Mouse (Mus musculus) midbrain, embryonic 10.5 days (tissue): ENCODE results near the gene Snap23. TPM values are rescaled to one million over a fixed set of nuclear protein-coding genes. Genes with fewer than 3 reads are reported as not detected.
A peak's percentile ranks its signal among the peaks of the same experiment; 100 is the strongest.

Experiments
- DNase-seq: peaks from one replicate; pipeline ENCODE4 v3.0.0-alpha.2; 2017; ENCODE audit warnings: low spot score
- H3K27ac ChIP-seq: fragments of 300-500 bp; sonication (generic); replicated peaks from 2 replicates; pipeline ENCODE4 v1.5.1; 2016; ENCODE audit warnings: mild to moderate bottlenecking
- H3K27me3 ChIP-seq: fragments of 300-500 bp; sonication (generic); 2 replicates; pipeline ENCODE4 v1.6.1; 2016; ENCODE audit warnings: low read depth, mild to moderate bottlenecking; ENCODE audit not compliant: poor library complexity, severe bottlenecking
- H3K36me3 ChIP-seq: fragments of 300-500 bp; sonication (generic); 2 replicates; pipeline ENCODE4 v1.6.1; 2016; ENCODE audit warnings: mild to moderate bottlenecking, moderate library complexity
- H3K4me1 ChIP-seq: fragments of 300-500 bp; sonication (generic); 2 replicates; pipeline ENCODE4 v1.6.1; 2016
- H3K4me3 ChIP-seq: fragments of 300-500 bp; sonication (generic); 2 replicates; pipeline ENCODE4 v1.5.1; 2016; ENCODE audit warnings: mild to moderate bottlenecking, moderate library complexity
- H3K9me3 ChIP-seq: fragments of 300-500 bp; sonication (generic); replicated peaks from 2 replicates; pipeline ENCODE4 v1.6.1; 2016; ENCODE audit warnings: mild to moderate bottlenecking
- WGBS: fragments of 180-500 bp; shearing (Covaris S2); methylation state at CpG from one replicate; pipeline ENCODE4 v1.1.7; 2016; 5-methylcytosine and 5-hydroxymethylcytosine counted together
- polyA plus RNA-seq: library from polyadenylated mRNA; unstranded; fragments of >200 nt; fragmentation: Nextera tagmentation; extraction: Ambion mirVana; gene quantifications from 2 replicates; pipeline ENCODE4 v1.2.1, GENCODE M21; 2016

The Snap23 gene
- polyA plus RNA-seq, result 53.8 and 58.3 TPM in 2 replicates

DNA sequence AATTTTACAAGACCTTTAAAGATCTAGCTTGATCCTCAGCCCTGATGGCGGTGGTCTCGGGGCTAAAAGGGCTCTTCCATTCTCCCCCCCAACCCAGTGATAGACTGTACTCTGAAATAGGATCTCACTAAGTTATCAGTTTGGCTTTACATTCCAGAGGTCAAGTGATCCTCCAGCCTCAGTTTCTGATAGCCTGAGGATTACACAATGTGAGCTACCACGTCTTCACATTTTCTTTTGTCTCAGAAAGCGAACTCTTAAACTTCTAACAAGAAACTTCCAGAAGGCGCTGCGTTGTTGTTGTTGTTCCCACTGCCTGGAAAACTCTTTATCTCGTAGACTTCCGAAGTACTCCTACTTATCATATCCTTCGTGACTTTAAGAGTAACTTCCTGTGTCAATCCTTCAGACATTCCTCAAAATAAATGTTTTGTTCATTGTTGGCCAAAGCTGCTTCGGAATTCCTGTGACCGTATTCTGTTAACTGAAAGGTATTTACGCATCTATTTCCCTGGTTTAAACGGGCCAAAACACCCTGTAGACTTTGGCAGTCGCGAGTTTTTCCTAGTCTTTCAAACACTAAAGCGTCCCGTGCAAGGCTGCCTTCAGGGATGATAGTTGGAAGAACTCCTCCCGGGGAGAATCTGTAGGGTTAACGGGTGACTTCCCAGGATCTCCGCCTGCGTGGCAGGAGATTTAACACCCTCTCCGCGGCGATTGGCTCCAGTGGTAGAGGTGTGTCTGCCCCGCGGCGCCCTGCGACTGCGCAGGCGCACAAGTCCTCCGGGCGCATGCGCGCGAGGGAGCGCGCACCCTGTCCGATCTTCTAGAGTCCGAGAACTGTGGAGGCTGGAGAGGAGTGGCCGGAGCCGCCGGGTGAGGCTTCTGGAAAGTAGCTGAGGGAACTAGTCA is at the start of gene Snap23:
Gene Snap23, plus strand, starts transcription at position 786 of the 912 bp plus-strand sequence.
- no peaks in the 10 kb centered on the region for H3K9me3 ChIP-seq
- peak; percentile 96 for DNase-seq
- H3K4me1 ChIP-seq, result peaks cover 31% of the 10 kb centered on the region
- peak within 1 kb of the TSS; percentile 91 for H3K27ac ChIP-seq
- peaks cover 13% of the 10 kb centered on the region for H3K36me3 ChIP-seq
- H3K27me3 ChIP-seq, result no peaks in the 10 kb centered on the region
- 3% methylated on average over 42 of the region's 42 CpGs for WGBS
- H3K4me3 ChIP-seq, result peak within 1 kb of the TSS; percentile 79

- Histone ChIP-seq H3K4me1 (no peaks in the 10 kb centered on the region), H3K27me3 (no peaks in the 10 kb centered on the region), H3K4me3 (no peak overlapping the region), H3K9me3 (no peaks in the 10 kb centered on the region), H3K36me3 (peaks cover 100% of the 10 kb centered on the region), H3K27ac (no peak overlapping the region)
- no peak for DNase-seq
- 93% methylated on average over 5 of the region's 5 CpGs for WGBS
These were observed 48.8 kb upstream of the Snap23 start for GRCm38 (mm10) chr2:120518547-120519210.

DNA sequence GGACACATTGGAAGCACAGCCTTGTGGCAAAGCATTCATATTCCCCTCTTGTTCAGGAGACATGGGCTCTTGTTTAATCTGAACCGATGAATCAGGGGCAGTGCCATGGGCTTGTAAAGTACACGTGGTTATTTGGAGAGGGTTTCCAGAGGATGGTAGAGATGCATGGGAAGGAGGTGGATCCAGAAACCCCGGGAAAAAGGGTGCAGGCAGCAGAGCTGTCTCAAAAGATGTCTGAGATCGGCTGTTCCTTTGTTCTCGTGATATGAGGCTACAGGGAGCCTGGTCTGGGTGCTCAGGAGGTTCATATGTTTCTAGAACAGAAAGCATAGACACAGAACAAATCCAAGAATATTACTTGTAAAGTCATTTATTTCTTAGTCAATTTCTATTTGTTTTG is 40.7 kb upstream of the Snap23 start:
- no peaks in the 10 kb centered on the region for H3K9me3 ChIP-seq
- H3K27ac ChIP-seq, result no peak overlapping the region
- H3K4me1 ChIP-seq, result no peaks in the 10 kb centered on the region
- peaks cover 100% of the 10 kb centered on the region for H3K36me3 ChIP-seq
- no peak for DNase-seq
- H3K4me3 ChIP-seq, result no peak overlapping the region
- H3K27me3 ChIP-seq, result no peaks in the 10 kb centered on the region
- 92% methylated on average over 5 of the region's 5 CpGs for WGBS

GRCm38 (mm10) chr2:120529531-120529930 is 37.9 kb upstream of the Snap23 start:
- peaks cover 99% of the 10 kb centered on the region for H3K36me3 ChIP-seq
- H3K9me3 ChIP-seq, result no peaks in the 10 kb centered on the region
- no peak overlapping the region for H3K4me3 ChIP-seq
- H3K27me3 ChIP-seq, result no peaks in the 10 kb centered on the region
- DNase-seq, result no peak
- no peaks in the 10 kb centered on the region for H3K4me1 ChIP-seq
- no peak overlapping the region for H3K27ac ChIP-seq

DNA sequence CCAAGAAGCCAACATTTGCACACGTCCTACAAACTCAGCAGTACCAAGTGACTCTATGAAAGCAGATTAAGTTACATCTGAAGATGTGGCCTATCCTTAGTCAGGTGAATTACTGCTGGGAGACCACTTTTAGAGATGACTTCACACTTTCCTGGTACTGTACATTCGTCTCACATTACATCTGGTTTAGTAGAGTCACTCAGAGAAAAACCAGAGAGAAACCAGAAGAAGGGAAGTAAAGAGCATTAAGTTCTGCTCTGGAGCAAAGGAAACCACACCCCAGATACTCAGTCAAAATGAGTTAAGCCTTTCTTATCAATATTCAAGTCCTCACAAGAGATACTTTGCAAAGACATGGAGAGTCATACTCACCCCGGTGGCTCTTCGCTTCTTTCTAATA is 36.2 kb upstream of the Snap23 start:
- Histone ChIP-seq H3K36me3 (peaks cover 98% of the 10 kb centered on the region), H3K4me1 (no peaks in the 10 kb centered on the region), H3K9me3 (no peaks in the 10 kb centered on the region), H3K27ac (no peak overlapping the region), H3K27me3 (no peaks in the 10 kb centered on the region), H3K4me3 (no peak overlapping the region)
- DNase-seq, result no peak
- WGBS, result 93% methylated on average over 4 of the region's 4 CpGs

DNA sequence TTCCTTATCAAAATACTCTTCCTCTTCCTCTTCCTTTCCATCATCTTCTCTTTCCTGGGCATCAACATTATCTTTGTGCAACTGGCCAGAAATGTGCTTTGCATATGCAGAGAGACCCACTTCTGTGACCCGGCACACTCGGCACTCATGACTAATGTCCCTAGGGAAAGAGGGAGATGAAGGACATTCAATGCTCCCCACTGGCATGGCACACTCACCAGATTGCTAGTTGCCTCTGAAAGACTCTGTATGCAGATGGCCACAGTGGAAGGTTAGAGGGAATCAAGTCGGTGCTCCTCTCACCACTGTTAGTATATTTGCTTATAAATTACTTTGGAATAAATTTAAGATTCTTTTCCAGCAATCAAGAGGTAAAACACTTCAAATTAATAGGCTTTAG is 28.1 kb upstream of the Snap23 start:
- WGBS, result 87% methylated on average over 3 of the region's 3 CpGs
- Histone ChIP-seq H3K36me3 (peaks cover 56% of the 10 kb centered on the region), H3K4me3 (no peak overlapping the region), H3K27ac (no peak overlapping the region), H3K4me1 (no peaks in the 10 kb centered on the region), H3K9me3 (no peaks in the 10 kb centered on the region), H3K27me3 (no peaks in the 10 kb centered on the region)
- DNase-seq, result no peak

DNA sequence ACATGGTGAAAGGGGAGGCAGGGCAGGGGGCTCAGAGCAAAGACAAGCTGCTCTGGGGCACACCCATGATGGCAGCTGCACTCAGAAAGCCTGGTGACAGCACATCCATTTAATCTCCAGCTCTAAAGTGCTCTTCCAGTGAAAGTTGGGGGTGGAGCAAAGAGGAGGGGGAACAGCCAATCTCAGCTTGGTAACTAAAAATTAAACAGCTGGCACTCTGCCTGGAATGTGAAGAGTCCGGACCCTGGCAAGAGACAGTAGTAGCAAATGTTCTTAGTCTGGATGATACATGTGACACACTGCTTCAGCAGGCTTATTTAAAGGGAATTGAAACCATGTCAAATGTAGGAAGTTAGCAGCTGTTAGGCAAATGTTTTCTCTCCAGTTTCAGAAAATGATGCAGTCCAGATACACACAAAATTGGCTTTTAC is 27.7 kb upstream of the Snap23 start:
- no peak for DNase-seq
- Histone ChIP-seq H3K4me3 (no peak overlapping the region), H3K27ac (no peak overlapping the region), H3K36me3 (peaks cover 56% of the 10 kb centered on the region), H3K27me3 (no peaks in the 10 kb centered on the region), H3K9me3 (no peaks in the 10 kb centered on the region), H3K4me1 (no peaks in the 10 kb centered on the region)
- WGBS, result 80% methylated on average over 1 of the region's 1 CpGs

DNA sequence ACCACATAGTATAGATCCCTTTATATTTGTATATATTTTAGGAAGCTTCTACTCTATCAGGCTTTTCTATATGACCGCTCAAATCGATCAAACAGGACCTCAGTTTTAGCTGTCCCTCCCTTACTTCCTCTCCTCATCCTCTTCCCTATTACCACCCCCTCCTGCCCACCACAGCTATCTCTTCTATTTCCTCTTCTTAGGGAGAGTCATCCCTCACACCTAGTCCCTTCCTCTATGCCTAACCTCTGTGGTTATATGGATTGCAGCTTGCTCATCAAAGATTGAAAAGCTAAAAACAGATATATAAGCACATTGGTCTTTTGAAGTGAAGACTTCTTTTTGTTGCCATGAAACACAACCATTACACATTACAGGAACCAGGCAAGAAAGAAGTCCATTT is 22.7 kb upstream of the Snap23 start:
- H3K4me3 ChIP-seq, result no peak overlapping the region
- H3K9me3 ChIP-seq, result no peaks in the 10 kb centered on the region
- WGBS, result 95% methylated on average over 2 of the region's 2 CpGs
- H3K4me1 ChIP-seq, result no peaks in the 10 kb centered on the region
- no peaks in the 10 kb centered on the region for H3K27me3 ChIP-seq
- no peak overlapping the region for H3K27ac ChIP-seq
- H3K36me3 ChIP-seq, result peaks cover 65% of the 10 kb centered on the region
- DNase-seq, result no peak

- H3K36me3 ChIP-seq, result peaks cover 62% of the 10 kb centered on the region
- no peak for DNase-seq
- 88% methylated on average over 3 of the region's 3 CpGs for WGBS
These were observed 10.6 kb upstream of the Snap23 start for GRCm38 (mm10) chr2:120556868-120557267.

GRCm38 (mm10) chr2:120558813-120559212 is 8.7 kb upstream of the Snap23 start:
- Histone ChIP-seq H3K4me3 (no peak overlapping the region), H3K9me3 (no peaks in the 10 kb centered on the region), H3K4me1 (peaks cover 8% of the 10 kb centered on the region), H3K27me3 (no peaks in the 10 kb centered on the region), H3K27ac (no peak overlapping the region), H3K36me3 (peaks cover 43% of the 10 kb centered on the region)
- no peak for DNase-seq
- WGBS, result 86% methylated on average over 3 of the region's 3 CpGs

More at GRCm38 (mm10) chr2:120556868-120557267, 10.6 kb upstream of the Snap23 start:
- Histone ChIP-seq H3K4me3 (no peak overlapping the region), H3K27ac (no peak overlapping the region), H3K4me1 (no peaks in the 10 kb centered on the region), H3K27me3 (no peaks in the 10 kb centered on the region), H3K9me3 (no peaks in the 10 kb centered on the region)

DNA sequence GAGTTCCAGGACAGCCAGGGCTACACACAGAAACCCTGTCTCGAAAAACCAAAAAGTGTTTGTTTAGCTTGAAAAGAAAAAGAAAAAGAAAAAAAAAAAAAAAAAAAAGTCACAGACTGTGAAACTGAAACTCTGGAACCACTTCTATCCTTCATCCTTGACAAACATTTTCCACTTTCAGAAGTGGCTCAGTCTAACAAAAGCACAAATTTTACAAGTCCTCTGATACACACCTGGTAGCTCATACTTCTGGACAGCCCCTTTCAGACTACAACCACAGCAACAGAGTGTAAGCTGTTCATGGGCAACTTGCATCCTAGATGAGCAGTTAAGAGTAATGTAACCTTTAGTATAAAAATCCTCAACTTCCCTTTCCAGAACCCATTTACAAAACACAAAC is 5.9 kb upstream of the Snap23 start:
- Histone ChIP-seq H3K9me3 (no peaks in the 10 kb centered on the region), H3K4me1 (peaks cover 8% of the 10 kb centered on the region), H3K27me3 (no peaks in the 10 kb centered on the region), H3K4me3 (no peak overlapping the region), H3K27ac (no peak overlapping the region), H3K36me3 (peaks cover 22% of the 10 kb centered on the region)
- 88% methylated on average over 1 of the region's 1 CpGs for WGBS
- DNase-seq, result no peak

DNA sequence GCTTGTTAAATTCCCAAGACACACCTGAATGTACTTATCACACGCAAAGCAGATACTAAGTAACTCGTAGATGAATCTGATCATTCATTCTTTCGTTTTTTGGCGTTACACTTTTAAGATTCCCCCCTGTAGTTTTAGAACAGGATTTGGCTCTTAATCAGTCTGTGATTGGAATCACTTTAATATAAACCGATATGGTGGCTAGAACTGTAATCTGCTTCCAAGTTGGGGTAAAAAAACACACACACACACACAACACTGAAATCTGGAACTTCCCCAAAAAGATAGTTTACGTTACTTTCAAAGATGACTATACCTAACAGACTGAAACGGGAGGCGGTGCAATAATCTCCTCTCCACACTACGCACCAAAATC is 4.6 kb upstream of the Snap23 start:
- Histone ChIP-seq H3K36me3 (peaks cover 11% of the 10 kb centered on the region), H3K27ac (peak overlapping the region; percentile 97), H3K9me3 (no peaks in the 10 kb centered on the region), H3K27me3 (no peaks in the 10 kb centered on the region), H3K4me3 (peak overlapping the region; percentile 92), H3K4me1 (peaks cover 16% of the 10 kb centered on the region)
- no peak for DNase-seq
- 25% methylated on average over 9 of the region's 9 CpGs for WGBS
